Mouse (Mus musculus) right cerebral cortex, postnatal 14 days (tissue): ENCODE measurements around the gene Hist2h3c2.
"Not testable (repeated sequence)": the region's sequence is repeated elsewhere in the genome, so short reads cannot be mapped to it uniquely, and the experiment has no call there.

Source experiments
- DNase-seq: peaks from one replicate; pipeline ENCODE4 v3.0.0; 2022

Gene Hist2h3c2

DNA sequence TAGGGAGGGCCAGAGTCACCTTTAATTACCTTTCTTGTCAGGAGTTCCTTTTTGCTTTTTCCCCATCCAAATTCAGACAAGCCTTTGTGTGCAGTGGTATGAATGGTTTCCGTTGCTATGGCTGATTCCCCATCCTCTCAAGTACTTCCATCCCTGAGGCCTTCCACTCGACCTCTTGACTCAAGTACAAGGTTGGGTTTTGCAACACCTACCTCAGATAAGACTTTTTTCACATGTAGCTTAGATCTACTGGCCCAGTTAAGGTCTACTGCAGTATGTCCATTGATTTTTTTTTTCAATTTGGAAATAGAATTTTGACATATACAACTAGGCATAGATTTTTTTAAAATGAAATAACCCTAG is 7.2 kb downstream of the Hist2h3c2 start:
- no peak for DNase-seq

DNA sequence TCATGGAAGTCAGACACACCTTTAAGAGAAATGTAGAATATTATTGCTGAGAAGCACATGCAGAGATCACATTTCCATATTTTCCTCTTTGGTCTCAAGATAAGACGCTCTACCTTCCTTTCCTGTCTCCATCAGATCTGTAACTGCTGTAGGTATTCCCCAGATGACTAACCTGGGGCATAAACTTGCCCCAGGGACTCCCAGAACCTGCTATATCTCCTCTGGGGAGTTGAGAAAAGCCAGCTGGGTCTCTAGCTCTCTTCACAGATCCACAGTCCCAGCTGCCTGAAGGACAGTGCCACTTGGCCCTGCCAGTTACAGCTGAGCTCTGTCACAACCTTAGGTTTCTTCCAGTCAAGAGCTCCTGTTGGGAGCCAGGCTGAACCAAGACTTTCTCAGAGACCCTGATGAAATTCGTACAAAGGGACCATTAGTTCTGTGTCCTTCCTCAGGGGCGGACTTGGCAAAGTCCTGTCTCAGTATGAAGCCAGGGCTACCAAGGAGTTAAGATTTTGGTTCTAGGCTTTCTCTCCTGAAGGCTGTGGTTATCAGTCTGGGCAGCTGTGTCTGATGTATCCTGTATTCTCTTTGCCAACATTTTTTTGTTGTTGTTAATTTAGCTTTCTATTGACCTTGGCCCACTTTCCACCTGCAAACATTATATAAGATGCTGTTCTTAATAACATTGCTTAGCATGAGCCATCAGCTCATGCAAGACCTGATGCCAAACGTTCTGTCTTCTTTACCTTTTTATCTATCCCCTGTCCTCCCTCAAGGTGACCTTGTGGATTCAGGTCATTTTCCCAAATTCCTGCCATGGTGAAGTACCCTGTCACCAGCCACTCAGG is 7.8 kb downstream of the Hist2h3c2 start:
- DNase-seq = no peak

DNA sequence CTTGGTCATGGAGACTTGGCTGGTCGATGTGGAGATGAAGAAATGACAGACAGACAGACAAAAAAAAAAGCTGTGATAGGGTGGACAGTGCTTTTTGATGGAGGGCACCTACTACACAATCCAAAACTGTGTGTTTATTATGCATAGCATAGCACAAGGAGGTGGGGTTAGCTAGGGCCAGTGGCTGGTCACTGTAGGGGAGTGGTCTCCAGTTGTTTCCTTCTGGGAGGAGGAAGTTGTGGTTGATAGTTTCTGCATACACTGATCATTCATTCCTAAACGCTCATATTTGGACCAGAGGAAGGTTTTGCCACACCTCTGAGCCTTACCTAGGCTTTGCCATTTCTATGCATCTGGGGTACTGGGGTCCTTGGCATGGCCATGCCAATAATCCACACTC is 8.5 kb downstream of the Hist2h3c2 start:
- DNase-seq = no peak

DNA sequence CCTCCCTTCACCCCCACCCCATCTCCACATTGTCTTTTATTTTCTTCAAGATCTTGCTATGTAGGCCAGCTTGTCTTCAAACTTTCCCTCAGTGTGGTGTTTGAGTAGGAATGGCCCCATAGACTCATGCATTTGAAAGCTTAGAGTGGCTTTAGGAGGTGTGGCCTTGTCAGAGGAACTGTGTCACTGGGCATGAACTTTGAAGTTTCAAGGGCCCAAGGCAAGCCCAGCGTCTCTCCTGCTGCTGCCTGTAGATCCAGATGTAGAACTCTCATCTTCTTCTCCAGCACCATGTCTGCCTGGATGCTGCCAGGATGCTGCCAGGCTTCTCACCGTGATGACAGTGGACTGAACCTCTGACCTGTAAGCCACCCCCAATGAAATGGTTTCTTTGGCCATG is 10.1 kb downstream of the Hist2h3c2 start:
- DNase-seq = no peak

DNA sequence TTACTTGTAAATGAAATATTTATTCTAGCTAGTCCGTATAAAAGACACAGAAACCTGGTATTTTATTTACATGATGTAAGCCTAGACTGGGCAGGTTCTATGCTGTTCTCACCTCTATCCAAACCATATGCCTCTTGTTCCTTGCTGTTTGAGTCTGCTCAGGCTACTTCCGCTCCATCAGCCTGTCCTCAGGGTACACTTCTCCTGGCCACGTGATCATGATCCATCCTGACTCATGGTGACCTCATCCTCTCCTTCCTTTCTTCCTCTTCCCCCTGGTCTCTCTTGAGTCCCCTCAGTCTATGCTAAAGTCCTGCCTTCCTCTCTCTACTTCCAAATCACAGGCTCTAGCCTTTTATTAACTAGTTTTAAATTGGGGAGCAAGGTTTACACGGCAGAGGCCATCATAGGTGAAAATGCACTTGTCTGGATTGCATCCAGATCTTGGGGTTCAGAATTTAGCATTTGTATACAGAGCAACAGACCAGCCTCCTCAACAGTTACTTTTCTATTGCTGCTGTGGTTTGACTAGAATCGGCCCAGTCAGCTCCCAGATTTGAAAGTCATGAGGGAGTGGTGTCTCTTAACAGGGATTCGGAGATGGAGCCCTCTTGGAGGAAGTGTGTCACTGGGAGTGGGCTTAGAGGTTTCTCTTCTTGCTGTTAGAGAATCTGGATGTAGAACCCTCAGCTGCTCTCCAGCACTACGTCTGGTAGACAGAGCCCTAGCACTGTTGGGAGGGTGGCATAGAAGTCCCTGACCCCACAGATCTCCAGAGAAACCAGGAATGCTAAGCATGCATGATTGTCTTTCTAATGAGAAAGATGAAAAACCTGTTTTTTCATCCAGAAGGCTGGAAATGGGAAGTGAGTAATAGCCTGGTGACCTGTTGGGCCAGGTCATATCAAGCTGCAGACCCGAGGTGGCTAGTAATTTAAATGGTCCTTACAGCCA is 12.0 kb downstream of the Hist2h3c2 start:
- DNase-seq = no peak

DNA sequence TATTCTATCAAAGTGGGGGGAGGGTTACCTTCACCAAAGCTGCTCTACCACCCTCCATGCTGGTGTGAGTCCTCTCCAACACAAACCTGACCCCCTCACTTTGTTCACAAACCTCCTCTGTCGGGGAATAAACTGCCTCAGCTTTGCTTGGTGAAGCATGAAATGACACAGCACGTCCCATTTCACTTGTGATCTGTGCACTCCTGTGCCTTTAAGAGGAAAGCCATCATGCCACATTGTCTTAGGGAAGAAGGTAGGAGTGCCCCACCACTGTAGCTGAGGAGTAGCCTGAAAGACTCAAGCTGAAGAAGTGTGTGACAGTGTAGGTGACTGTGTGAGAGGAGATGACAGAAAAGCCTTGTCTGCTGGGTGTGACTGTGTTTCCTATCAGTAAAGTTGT is 13.5 kb downstream of the Hist2h3c2 start:
- DNase-seq = no peak

DNA sequence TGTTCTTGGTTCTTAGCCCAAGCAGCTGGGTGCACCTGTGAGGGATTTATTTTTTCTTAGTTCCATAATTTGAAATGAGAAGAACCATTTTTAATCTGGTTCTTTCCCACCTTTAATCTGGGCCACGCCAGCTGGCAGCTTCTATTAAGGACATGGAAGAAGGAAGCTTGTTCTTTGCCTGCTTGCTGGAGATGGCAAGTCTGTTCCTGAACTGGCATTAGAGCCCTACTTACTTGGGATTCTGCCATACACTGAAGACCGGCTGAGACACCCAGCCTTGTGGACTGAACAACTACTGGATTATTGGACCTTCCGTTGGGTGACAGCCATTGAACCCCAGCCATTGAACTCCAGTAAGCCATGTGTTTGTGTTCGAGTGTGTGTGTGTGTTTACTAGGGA is 16.2 kb downstream of the Hist2h3c2 start:
- no peak for DNase-seq

DNA sequence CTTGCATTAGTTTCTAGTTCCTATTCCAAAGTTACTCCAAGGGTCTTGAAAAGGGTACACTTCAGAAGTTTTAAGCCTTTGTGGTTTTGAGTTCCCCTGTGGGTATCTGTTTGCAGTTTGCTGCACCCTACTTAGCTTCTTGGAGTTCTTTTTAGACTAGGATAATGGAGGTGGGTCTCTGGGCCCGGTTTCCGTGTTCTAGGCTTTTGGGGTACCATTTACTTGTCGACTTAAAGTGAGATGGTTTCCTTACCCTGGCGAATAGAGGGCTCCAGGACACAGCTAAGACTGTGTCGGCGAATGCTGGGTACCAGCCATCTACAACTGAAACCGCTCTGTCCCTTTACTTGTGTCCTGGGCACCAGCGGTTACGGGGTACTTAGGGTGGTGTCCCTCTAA is 17.3 kb downstream of the Hist2h3c2 start:
- DNase-seq = no peak

DNA sequence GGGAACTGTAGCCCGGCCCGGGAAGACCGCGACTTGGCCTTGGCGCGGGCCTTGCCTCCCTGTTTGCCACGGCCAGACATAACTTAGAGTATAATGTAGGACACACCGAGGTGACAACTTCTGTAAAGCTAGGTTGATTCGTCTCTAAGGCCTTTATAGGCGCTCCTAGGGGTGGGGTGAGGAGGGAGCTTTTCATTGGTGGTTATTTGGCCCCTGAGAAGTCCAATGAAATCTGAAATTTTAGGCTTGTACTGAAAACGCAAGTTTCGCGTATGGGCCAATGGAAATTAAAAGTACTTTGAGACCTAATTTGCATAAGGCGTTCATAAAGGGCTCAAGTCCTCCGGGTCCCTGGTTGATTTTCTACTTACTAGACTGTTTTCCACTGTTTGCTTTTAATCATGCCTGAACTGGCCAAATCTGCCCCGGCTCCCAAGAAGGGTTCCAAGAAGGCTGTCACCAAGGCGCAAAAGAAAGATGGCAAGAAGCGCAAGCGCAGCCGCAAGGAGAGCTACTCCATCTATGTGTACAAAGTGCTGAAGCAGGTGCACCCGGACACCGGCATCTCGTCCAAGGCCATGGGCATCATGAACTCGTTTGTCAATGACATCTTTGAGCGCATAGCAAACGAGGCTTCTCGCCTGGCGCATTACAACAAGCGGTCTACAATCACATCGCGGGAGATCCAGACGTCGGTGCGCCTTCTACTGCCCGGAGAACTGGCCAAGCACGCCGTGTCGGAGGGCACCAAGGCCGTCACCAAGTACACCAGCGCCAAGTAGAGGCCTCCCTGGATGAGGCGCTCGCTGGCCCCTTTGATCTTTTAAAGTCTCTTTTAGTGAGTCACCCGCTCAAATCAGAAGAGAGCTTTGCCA is 17.9 kb downstream of the Hist2h3c2 start, which contains the start of the genes Hist2h2ac and Hist2h2be:
Hist2h2ac (minus strand) TSS at position 116 of the 875 bp plus-strand sequence.
Hist2h2be (plus strand) TSS at position 355 of the 875 bp plus-strand sequence.
- peak; percentile 42 for DNase-seq

DNA sequence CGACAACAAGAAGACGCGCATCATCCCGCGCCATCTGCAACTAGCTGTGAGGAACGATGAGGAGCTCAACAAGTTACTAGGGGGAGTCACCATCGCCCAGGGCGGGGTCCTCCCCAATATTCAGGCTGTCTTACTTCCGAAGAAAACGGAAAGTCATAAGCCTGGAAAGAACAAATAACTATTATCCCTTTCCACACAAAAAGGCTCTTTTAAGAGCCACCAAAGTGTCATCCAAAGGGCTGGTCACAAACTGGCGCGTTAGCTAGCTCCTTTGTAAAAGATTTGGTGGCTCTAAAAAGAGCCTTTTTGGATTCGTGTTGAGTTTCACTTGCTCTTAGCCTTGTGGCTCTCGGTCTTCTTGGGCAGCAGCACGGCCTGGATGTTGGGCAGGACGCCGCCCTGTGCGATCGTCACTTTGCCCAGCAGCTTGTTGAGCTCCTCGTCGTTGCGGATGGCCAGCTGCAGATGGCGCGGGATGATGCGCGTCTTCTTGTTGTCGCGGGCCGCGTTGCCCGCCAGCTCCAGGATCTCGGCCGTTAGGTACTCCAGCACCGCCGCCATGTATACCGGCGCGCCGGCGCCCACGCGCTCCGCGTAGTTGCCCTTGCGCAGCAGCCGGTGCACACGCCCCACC is 18.7 kb downstream of the Hist2h3c2 start:
- peak; percentile 50 for DNase-seq

DNA sequence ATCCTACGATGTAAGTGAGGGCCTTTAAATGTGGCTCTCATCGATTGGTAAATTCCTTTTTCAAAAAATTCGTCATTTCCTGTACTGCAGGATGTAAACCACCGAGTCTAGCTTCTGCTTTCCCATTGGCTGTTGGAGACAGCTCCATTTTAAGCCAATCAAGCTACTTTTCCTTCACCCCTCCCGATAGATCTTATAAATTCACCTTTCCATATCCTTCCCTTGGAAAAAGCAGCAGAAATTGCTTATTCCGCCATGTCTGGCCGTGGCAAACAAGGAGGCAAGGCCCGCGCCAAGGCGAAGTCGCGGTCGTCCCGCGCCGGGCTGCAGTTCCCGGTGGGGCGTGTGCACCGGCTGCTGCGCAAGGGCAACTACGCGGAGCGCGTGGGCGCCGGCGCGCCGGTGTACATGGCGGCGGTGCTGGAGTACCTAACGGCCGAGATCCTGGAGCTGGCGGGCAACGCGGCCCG is 19.2 kb downstream of the Hist2h3c2 start, which contains the start of the genes Bola1 and Hist2h2ab:
Bola1 (minus strand) TSS at position 49 of the 470 bp plus-strand sequence.
Hist2h2ab (plus strand) TSS at position 205 of the 470 bp plus-strand sequence.
- peak; percentile 66 for DNase-seq

DNA sequence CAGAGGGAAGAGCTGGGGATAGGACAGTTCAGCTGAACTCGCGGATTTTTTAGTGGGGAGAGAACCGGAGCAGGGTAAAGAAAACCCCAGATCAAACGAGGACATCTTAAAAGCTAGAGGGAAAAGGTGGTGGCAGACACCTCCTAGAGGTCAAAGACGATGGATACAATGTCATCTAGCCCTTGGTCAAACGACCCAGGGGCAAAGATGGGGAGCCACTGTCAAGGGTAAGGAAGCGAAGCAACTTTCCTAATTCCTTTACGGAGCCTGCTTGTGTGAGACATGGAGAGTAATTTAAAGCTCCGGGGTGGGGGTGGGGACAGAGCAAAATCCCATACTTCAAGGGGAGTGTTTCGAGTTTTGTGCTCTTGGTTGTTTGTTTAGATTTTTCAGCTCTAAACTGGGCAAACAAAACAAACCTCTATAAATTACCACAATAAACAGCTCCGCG is 19.7 kb downstream of the Hist2h3c2 start:
- DNase-seq = no peak

DNA sequence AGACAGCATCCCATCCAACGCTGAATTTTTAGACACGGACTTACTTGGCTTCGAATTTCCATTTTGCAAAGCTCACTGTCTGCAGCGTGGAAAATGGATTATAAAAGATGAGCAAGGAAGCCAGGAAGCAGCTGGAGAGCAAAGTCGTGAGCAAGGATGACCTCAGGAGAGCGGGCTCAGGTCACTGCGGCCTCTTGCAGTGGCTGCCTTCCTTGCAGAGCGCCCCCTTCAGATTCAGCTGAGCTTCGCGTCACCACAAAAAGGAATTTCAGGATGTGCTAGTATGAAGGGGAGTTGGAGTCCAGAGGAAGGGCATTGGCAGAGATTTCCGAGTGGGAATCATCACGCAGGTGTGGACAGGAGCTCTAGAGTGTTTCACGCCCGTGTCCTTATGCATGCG is 29.7 kb downstream of the Hist2h3c2 start:
- no peak for DNase-seq

DNA sequence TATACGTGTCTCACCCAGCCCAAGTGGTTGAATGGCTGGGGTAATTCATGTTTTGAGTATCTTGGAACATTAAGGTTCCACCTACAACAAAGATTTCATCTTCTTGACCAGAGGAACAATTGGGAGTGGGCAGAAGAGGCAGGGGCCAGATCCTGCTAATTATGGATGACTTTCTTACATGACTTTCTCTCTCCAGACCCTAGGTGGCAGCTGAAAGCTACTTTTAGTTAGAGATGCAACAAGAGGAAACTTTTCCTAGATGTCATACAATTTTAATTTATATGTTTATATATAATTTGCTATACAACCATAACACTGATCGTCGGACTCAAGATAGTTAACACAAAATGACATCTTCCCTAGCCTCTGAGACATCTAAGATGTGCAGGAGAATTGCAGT is 31.1 kb downstream of the Hist2h3c2 start:
- DNase-seq = no peak

DNA sequence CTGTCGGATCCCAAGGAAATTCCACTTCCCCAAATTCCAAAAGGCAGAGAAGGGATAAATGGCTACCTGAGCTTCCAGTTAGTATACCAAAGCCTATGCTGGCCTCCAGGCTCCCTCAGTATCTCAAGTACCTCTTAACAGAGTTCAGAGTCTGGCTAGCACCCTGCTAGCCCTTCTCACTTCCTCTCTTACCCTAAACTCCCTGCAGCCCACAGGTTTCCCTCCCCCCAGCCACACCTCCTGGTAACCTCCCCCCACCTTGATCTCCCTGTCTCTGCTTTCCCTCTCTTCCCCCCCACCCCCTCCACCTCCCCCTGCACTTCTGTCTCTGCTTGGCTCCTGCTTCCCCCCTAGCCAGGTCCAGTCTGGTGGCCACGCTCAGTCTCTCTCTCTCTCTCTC is 39.2 kb downstream of the Hist2h3c2 start:
- no peak for DNase-seq

DNA sequence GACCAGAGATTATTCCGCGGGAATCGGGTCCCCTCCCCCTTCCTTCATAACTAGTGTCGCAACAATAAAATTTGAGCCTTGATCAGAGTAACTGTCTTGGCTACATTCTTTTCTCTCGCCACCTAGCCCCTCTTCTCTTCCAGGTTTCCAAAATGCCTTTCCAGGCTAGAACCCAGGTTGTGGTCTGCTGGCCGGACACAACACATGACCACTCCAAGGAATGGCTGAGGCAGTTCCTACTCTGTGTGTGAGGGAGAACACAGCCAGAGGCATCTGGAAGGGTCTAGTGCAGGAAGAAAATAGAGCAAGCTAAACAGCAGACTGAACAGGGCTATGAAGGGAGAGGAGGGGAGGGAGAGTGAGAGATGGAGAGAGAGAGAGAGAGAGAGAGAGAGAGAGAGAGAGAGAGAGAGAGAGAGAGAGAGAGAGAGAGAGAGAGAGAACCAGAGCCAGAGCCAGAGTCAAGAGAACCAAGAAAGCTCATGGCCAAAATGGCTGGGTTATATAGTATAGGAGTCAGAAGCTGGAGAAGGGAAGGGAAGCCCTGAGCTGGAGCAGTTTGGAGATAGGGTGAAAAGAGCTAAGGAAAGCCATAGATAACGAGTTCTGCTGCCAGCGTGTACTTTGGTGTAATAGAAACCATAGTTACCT is 40.2 kb downstream of the Hist2h3c2 start:
- DNase-seq = not testable (repeated sequence)

DNA sequence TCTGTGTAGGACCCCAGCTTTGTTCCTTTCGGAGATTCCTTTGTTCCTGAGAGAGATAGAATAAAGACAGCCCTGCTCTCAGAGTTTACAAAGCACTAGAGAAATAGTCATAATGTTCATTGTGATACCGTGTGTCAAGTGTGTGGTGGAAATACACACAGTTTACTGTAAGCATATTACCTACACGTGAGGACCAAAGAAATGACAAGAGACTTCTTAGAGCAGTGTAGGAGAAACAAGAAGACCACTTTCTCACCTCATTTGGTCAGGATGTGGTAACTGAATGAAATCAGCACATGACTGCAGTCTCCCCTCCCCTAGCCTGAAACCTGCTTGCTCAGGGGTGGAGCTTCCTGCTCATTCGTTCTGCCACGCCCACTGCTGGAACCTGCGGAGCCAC is 40.7 kb downstream of the Hist2h3c2 start:
- DNase-seq = no peak

DNA sequence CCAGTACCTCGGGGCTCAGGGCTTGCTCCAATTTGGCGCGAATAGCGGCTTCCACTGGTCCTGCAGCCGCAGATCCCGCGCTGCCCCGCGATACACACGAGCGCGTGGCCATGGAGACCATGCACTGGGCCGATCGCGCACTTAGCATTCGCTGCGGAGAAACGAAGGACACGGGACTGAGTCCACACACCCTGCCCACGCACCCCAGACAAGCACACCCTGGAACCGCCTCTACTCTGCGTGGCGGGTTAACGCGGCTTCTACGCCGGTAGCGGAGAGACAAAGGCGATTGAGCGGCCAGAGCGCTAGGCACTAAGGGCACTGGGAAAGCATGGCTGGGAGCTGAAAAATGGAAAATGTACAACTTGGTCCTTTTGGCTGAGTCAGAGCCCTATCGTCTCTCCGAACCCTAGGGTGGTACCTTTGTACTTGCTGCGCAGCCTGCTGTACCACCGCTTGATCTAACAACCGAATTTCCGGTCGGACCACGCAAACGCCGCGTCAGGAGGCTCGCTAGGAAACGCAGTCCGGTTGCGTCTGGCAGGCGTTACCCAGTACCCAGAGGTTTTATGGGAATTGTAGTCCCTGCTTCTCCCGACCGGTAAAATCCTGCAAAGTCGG is 41.7 kb downstream of the Hist2h3c2 start:
- peak; percentile 91 for DNase-seq

DNA sequence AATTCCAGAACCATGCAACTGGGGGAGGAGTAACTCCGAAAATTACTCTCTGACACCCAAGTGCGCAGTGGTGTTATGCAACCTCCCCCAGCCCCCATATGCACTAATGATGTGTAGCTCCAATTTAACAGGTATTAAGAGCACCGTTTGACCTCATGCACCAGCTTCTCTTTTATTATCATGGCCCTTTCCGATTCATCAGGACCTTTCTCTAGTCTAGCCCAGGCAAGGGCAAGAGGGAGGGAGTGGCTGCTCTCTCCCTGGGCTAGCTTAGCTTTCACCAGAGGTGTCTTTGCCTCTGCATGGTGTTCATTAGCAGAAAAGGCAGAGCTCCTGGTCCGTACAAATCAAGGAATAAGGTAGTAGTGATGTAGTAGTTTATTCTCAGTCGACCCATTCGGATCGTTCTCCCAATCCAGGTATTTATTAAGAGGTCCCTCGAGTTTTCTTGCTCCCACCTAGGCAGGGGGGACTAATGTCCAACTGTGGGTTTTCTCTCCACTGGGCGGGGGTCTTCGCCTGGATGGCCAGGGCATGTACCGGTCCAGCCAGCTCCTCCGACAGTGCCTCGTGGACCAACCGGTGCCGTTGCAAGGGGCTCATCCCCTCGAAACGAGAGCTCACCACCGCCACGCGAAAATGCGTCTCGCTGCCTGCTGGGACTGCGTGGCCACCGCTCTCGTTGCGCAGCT is 42.3 kb downstream of the Hist2h3c2 start:
- DNase-seq = no peak
